Mouse (Mus musculus) central nervous system, embryonic 11.5 days (tissue): ENCODE measurements around the gene Glipr1l1. TPM values are rescaled to one million over a fixed set of nuclear protein-coding genes. Genes with fewer than 3 reads are reported as not detected.

Experiments
- polyA plus RNA-seq: library from polyadenylated mRNA; depleted of rRNA; stranded (reverse); fragments of >200 nt; gene quantifications from 2 replicates; pipeline ENCODE4 v1.2.3, GENCODE M21; 2012; rRNA removed

The Glipr1l1 gene
- not detected in 2 replicates for polyA plus RNA-seq

GRCm38 (mm10) chr10:112059702-112060582, at the start of gene Glipr1l1:
TSS of gene Glipr1l1 (plus strand) at chr10:112060189.

GRCm38 (mm10) chr10:112083157-112083556, 23.2 kb downstream of the Glipr1l1 start, which contains the start of gene Glipr1l2:
TSS of gene Glipr1l2 (plus strand) at chr10:112083354.

Other genes with a start within 250 kb of the Glipr1l1 start
- 47.1 and 78.0 TPM in 2 replicates for gene Krr1, start 87.5 kb upstream of the Glipr1l1 start, polyA plus RNA-seq
- 0.71 and 2.1 TPM in 2 replicates for gene Glipr1, start 57.6 kb upstream of the Glipr1l1 start, polyA plus RNA-seq
- not detected in 2 replicates for gene Glipr1l2, start 23.2 kb downstream of the Glipr1l1 start, polyA plus RNA-seq
- gene Glipr1l3, start 100.1 kb downstream of the Glipr1l1 start, polyA plus RNA-seq, result not detected in 2 replicates
- gene Caps2, start 103.4 kb downstream of the Glipr1l1 start, polyA plus RNA-seq, result 0.43 and 0.66 TPM in 2 replicates
- 1.4 and 1.8 TPM in 2 replicates for gene Kcnc2, start 210.9 kb downstream of the Glipr1l1 start, polyA plus RNA-seq